Mouse (Mus musculus) erythroblast, embryonic 14.5 days (primary cell): ENCODE results near the gene Siglecg. TPM values are rescaled to one million over a fixed set of nuclear protein-coding genes. Genes with fewer than 3 reads are reported as not detected.
A peak's percentile ranks its signal among the peaks of the same experiment; 100 is the strongest.

Experiments
- H3K27me3 ChIP-seq: 2 replicates; pipeline ENCODE4 v1.6.1; 2012; ENCODE audit warnings: inconsistent platforms; ENCODE audit not compliant: control insufficient read depth
- H3K36me3 ChIP-seq: 2 replicates; pipeline ENCODE4 v1.6.1; 2012; ENCODE audit warnings: mild to moderate bottlenecking, inconsistent platforms; ENCODE audit not compliant: control insufficient read depth
- H3K4me1 ChIP-seq: 2 replicates; pipeline ENCODE4 v1.6.1; 2012; ENCODE audit warnings: inconsistent platforms; ENCODE audit not compliant: control insufficient read depth
- H3K4me3 ChIP-seq: replicated peaks from 2 replicates; pipeline ENCODE3; 2012; ENCODE audit warnings: moderate library complexity, mild to moderate bottlenecking, inconsistent platforms
- H3K9me3 ChIP-seq: 2 replicates; pipeline ENCODE4 v1.6.1; 2012; ENCODE audit warnings: low read length, inconsistent platforms, mixed read lengths; ENCODE audit not compliant: control insufficient read depth
- GATA1 ChIP-seq: IDR thresholded peaks from 2 replicates; pipeline ENCODE4 v1.6.1; 2012; ENCODE audit warnings: low read length, inconsistent platforms, mixed read lengths
- TAL1 ChIP-seq: IDR thresholded peaks from 3 replicates; pipeline ENCODE4 v1.6.1; 2012; ENCODE audit warnings: low read length, inconsistent platforms, mixed read lengths
- polyA plus RNA-seq: library from polyadenylated mRNA; stranded (reverse); fragments of >175 nt; gene quantifications from 2 replicates; pipeline ENCODE4 v1.2.3, GENCODE M21; 2012

Gene Siglecg
- polyA plus RNA-seq, 1 experiment: not detected

DNA sequence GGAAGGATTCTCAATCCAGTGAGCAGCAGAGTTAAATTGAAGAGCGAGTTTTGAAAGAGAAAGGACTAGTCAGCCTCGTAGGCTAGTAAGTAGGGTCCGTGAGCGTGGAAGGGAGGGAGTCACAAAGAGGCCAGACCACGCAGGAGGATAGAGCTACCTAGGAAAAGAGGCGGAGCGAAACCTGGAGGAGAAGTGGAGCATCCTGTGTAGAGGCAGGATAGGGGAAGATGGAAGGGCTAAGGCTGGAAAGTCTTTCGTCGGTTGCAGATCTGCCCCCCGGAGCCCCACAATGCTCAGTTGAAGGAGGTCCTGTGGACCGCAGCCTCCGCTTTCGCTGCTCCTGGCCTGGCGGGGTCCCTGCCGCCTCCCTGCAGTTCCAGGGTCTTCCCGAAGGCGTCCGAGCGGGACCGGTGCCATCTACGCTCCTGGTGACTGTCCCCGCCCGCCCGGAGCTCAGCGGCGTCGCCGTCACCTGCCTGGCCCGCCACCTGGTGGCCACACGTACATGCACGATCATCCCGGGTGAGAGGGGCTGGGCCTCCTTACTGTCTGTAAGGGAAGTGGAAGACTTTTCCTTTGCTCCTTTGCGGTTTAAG, 58.2 kb downstream of the Siglecg start:
- Histone ChIP-seq H3K4me1 (peaks cover 23% of the 10 kb centered on the region), H3K4me3 (peak overlapping the region; percentile 62), H3K9me3 (no peaks in the 10 kb centered on the region), H3K36me3 (no peaks in the 10 kb centered on the region), H3K27me3 (peaks cover 17% of the 10 kb centered on the region)
- TF ChIP-seq GATA1 (no peak), TAL1 (no peak)

Other genes starting within 250 kb of the Siglecg start
- 0.01 and 0.04 TPM in 2 replicates for gene Zfp715, start 94.9 kb upstream of the Siglecg start, polyA plus RNA-seq
- 0.02 TPM in 1 of 2 replicates, not detected in the other for gene Siglecf, start 56.9 kb upstream of the Siglecg start, polyA plus RNA-seq
- not detected in 2 replicates for gene Lim2, start 19.5 kb downstream of the Siglecg start, polyA plus RNA-seq
- not detected in 2 replicates for gene Nkg7, start 28.9 kb downstream of the Siglecg start, polyA plus RNA-seq
- not detected in 2 replicates for gene Cldnd2, start 32.6 kb downstream of the Siglecg start, polyA plus RNA-seq
- gene Etfb, start 35.9 kb downstream of the Siglecg start, polyA plus RNA-seq: 8.9 and 11.8 TPM in 2 replicates
- not detected in 2 replicates for gene Gm45233, start 35.9 kb downstream of the Siglecg start, polyA plus RNA-seq
- 0.06 and 0.10 TPM in 2 replicates for gene Vsig10l, start 54.9 kb downstream of the Siglecg start, polyA plus RNA-seq
- gene Iglon5, start 81.9 kb downstream of the Siglecg start, polyA plus RNA-seq: 0.01 TPM in 1 of 2 replicates, not detected in the other
- not detected in 2 replicates for gene 4931406B18Rik, start 97.7 kb downstream of the Siglecg start, polyA plus RNA-seq
- 0.02 TPM in 1 of 2 replicates, not detected in the other for gene Cd33, start 136.2 kb downstream of the Siglecg start, polyA plus RNA-seq
- not detected in 2 replicates for gene Zfp658, start 154.1 kb downstream of the Siglecg start, polyA plus RNA-seq
- not detected in 2 replicates for gene Zfp719, start 171.4 kb downstream of the Siglecg start, polyA plus RNA-seq
- 0.01 TPM in 1 of 2 replicates, not detected in the other for gene Zfp819, start 199.0 kb downstream of the Siglecg start, polyA plus RNA-seq
- gene Ceacam18, start 226.5 kb downstream of the Siglecg start, polyA plus RNA-seq: not detected in 2 replicates